Mouse (Mus musculus) megakaryocyte-erythroid progenitor cell, adult 5-6 weeks (primary cell): Measurements from ENCODE around the gene Oxsr1. TPM values are rescaled to one million over a fixed set of nuclear protein-coding genes. Genes with fewer than 3 reads are reported as not detected.
"Not testable (repeated sequence)": the region's sequence is repeated elsewhere in the genome, so short reads cannot be mapped to it uniquely, and the experiment has no call there.

Experiments
- ATAC-seq: replicated peaks from 2 replicates; pipeline ENCODE4 v1.8.0; 2016; ENCODE audit warnings: mild to moderate bottlenecking, inconsistent platforms; ENCODE audit not compliant: severe bottlenecking, poor library complexity, low FRiP score, low TSS enrichment
- total RNA-seq, 2 experiments: library from RNA; stranded (forward) in 1 of 2; stranded (reverse) in 1 of 2; fragments of 200-1000, 215-1000 nt in 1 of 2; fragments of >200 nt in 1 of 2; fragmentation: Nextera tagmentation in 1 of 2; gene quantifications; 2 replicates each; pipeline ENCODE4 v1.2.3; 2014 to 2017

Gene Oxsr1
- total RNA-seq (2014; fragmentation: Nextera tagmentation) (32.6 and 33.0 TPM in 2 replicates), total RNA-seq (2017) (50.4 and 55.4 TPM in 2 replicates)

- peak; percentile 95 for ATAC-seq
Measured at GRCm38 (mm10) chr9:119322289-119323259, at the start of gene Oxsr1. Oxsr1 (minus strand) TSS chr9:119322427.

GRCm38 (mm10) chr9:119371251-119371650, 49.0 kb upstream of the Oxsr1 start:
- no peak for ATAC-seq

GRCm38 (mm10) chr9:119370770-119371169, 48.5 kb upstream of the Oxsr1 start:
- not testable (repeated sequence) for ATAC-seq

GRCm38 (mm10) chr9:119368367-119368766, 46.1 kb upstream of the Oxsr1 start:
- ATAC-seq = no peak

- ATAC-seq = no peak
Measured at GRCm38 (mm10) chr9:119365284-119365683, 43.1 kb upstream of the Oxsr1 start, which contains the start of gene Slc22a14. Slc22a14 (minus strand) TSS chr9:119365553.

- no peak for ATAC-seq
Measured at GRCm38 (mm10) chr9:119363229-119363628, 41.0 kb upstream of the Oxsr1 start.

GRCm38 (mm10) chr9:119361416-119361815, 39.2 kb upstream of the Oxsr1 start:
- no peak for ATAC-seq

GRCm38 (mm10) chr9:119358058-119358429, 35.8 kb upstream of the Oxsr1 start:
- no peak for ATAC-seq

GRCm38 (mm10) chr9:119357331-119358057, 35.3 kb upstream of the Oxsr1 start, which contains the start of gene Xylb:
Xylb (plus strand) TSS chr9:119357381.
- ATAC-seq = peak; percentile 94

- no peak for ATAC-seq
Measured at GRCm38 (mm10) chr9:119355943-119356342, 33.7 kb upstream of the Oxsr1 start.

GRCm38 (mm10) chr9:119353926-119354325, 31.7 kb upstream of the Oxsr1 start:
- no peak for ATAC-seq

GRCm38 (mm10) chr9:119352060-119352459, 29.8 kb upstream of the Oxsr1 start:
- peak; percentile 87 for ATAC-seq

GRCm38 (mm10) chr9:119350947-119351705, 28.9 kb upstream of the Oxsr1 start:
- ATAC-seq = no peak

- no peak for ATAC-seq
Measured at GRCm38 (mm10) chr9:119350531-119350930, 28.3 kb upstream of the Oxsr1 start.

- ATAC-seq = no peak
Measured at GRCm38 (mm10) chr9:119346376-119346775, 24.1 kb upstream of the Oxsr1 start.

GRCm38 (mm10) chr9:119342728-119343127, 20.5 kb upstream of the Oxsr1 start:
- ATAC-seq = no peak

- peak; percentile 93 for ATAC-seq
Measured at GRCm38 (mm10) chr9:119340909-119341816, 18.9 kb upstream of the Oxsr1 start, which contains the start of gene Myd88. Myd88 (minus strand) TSS chr9:119341411.

GRCm38 (mm10) chr9:119340212-119340580, 18.0 kb upstream of the Oxsr1 start:
- ATAC-seq = 0 out of 2 replicates have a peak, but pooled peaks have one; percentile 0
